Mouse (Mus musculus): ENCODE data around the gene Slc5a2.

GRCm38 (mm10) chr7:128267813-128268212, 2.4 kb downstream of the Slc5a2 start:
- TF ChIP-seq CTCF (IDR thresholded peaks at IDR 0.05; ENCODE audit: low read depth), result no peak
- no peak for TF ChIP-seq EP300 (optimal IDR thresholded peaks at IDR 0.05)
